In genomic region chr2:92059481-92060220, GRCm38 (mm10) we compare ENCODE assay signal across 8 mouse cellular contexts. TPM values are rescaled to one million over a fixed set of nuclear protein-coding genes. Genes with fewer than 3 reads are reported as not detected.
A peak's percentile ranks its signal among the peaks of the same experiment; 100 is the strongest.
DNase-seq lines count a peak whose midpoint lies in the region; ATAC-seq and TF ChIP-seq lines count a peak whose summit lies in the region.

No protein-coding gene starts in this region.

- TF ChIP-seq EP300 in MEL (IDR thresholded peaks at IDR 0.05; ENCODE audit: low read depth in 1 of 2, low read length in 2 of 2) = no peak

- H3K4me1 ChIP-seq in MEL (ENCODE audit: control insufficient read depth in 1 of 2, insufficient read depth in 2 of 2, low read length in 2 of 2) = peaks cover 3 to 23% of the 10 kb centered on the region in 2 experiments; a peak in 3 of 4 replicates
- H3K4me1 ChIP-seq in hindbrain, embryonic 13.5 days (replicated peaks) = peaks cover 23% of the 10 kb centered on the region

- no peak for TF ChIP-seq RAD21 in MEL (IDR thresholded peaks at IDR 0.05; ENCODE audit: low read depth, low read length)

- peak overlapping the region; percentile 90 for H3K9ac ChIP-seq in MEL (ENCODE audit: control insufficient read depth, low read depth, low read length, poor library complexity, severe bottlenecking)
- H3K9ac ChIP-seq in hindbrain, embryonic 13.5 days = peak overlapping the region; percentile 90

- H3K36me3 ChIP-seq in MEL (ENCODE audit: control insufficient read depth in 1 of 2, insufficient read depth in 2 of 2, low read length in 2 of 2) = peaks cover 0 to 17% of the 10 kb centered on the region in 2 experiments; a peak in 2 of 4 replicates
- no peaks in the 10 kb centered on the region for H3K36me3 ChIP-seq in hindbrain, embryonic 13.5 days

- peaks cover 5% of the 10 kb centered on the region; the same call in 1 of the 2 replicates for H3K79me2 ChIP-seq in MEL (ENCODE audit: control insufficient read depth, insufficient read depth, low read length, poor library complexity)

- no peaks in the 10 kb centered on the region for H3K9me3 ChIP-seq in MEL (replicated peaks; ENCODE audit: insufficient read depth, low read length)
- H3K9me3 ChIP-seq in hindbrain, embryonic 13.5 days = no peaks in the 10 kb centered on the region

- ATAC-seq in hindbrain, embryonic 13.5 days (ENCODE audit: low FRiP score) = peak; percentile 83

- WGBS in hindbrain, embryonic 13.5 days = under 1% methylated on average over 63 of the region's 63 CpGs

- peaks cover 0 to 3% of the 10 kb centered on the region in 2 experiments; a peak in 3 of 4 replicates for H3K27me3 ChIP-seq in MEL (ENCODE audit: control insufficient read depth in 1 of 2, insufficient read depth in 2 of 2, low read length in 2 of 2)
- peaks cover 47% of the 10 kb centered on the region for H3K27me3 ChIP-seq in hindbrain, embryonic 13.5 days

- TF ChIP-seq CTCF in MEL (IDR thresholded peaks at IDR 0.05 in 2 of 3, conservative IDR thresholded peaks at IDR 0.05 in 1 of 3; ENCODE audit: control insufficient read depth in 1 of 3, insufficient read depth in 1 of 3, low read depth in 2 of 3, low read length in 3 of 3, poor library complexity in 1 of 3, severe bottlenecking in 1 of 3) = no peak

- H3K4me2 ChIP-seq in hindbrain, embryonic 13.5 days = peak overlapping the region; percentile 94

- peak; percentile 78 for DNase-seq in MEL (ENCODE audit: low read depth, low spot score)
- peak; percentile 92 for DNase-seq in cerebellum, adult 9-11 months
- DNase-seq in frontal cortex, postnatal 25 days (ENCODE audit: low spot score in 2 of 2) = peak; percentile 55 to 65
- peak; percentile 59 to 71 for DNase-seq in layer of hippocampus, postnatal 25 days (ENCODE audit: extremely low spot score in 1 of 2, low spot score in 1 of 2)
- peak; percentile 21 for DNase-seq in lung, postnatal 25 days (ENCODE audit: low spot score)
- peak; percentile 66 for DNase-seq in retina, embryonic 14.5 days (ENCODE audit: low spot score)
- peak; percentile 23 for DNase-seq in urinary bladder, postnatal 10 days (ENCODE audit: low spot score)

- no peak overlapping the region for H3K27ac ChIP-seq in MEL (ENCODE audit: control insufficient read depth, low read depth, low read length)
- H3K27ac ChIP-seq in hindbrain, embryonic 13.5 days = peak overlapping the region; percentile 93

- TF ChIP-seq POLR2A in MEL (IDR thresholded peaks at IDR 0.05; ENCODE audit: control insufficient read depth in 1 of 2, insufficient read depth in 1 of 2, low read depth in 1 of 2, low read length in 2 of 2, poor library complexity in 1 of 2) = 0 out of 4 replicates have a peak, but pooled peaks of 1 of the 2 experiments have one; percentile 21

- H3K4me3 ChIP-seq in MEL (ENCODE audit: control insufficient read depth in 1 of 2, insufficient read depth in 1 of 2, low read depth in 2 of 2, low read length in 2 of 2) = peak overlapping the region; percentile 74 to 94
- H3K4me3 ChIP-seq in hindbrain, embryonic 13.5 days = peak overlapping the region; percentile 73

TF ChIP-seq in MEL, 35 proteins besides CTCF, POLR2A, EP300 and RAD21:
- TF ChIP-seq SIN3A (IDR thresholded peaks at IDR 0.05; ENCODE audit: low read length) (0 out of 2 replicates have a peak, but pooled peaks have one; percentile 6), NRF1 (IDR thresholded peaks at IDR 0.05; ENCODE audit: insufficient read depth, low read depth, low read length, poor library complexity, severe bottlenecking) (peak; percentile 36; the same call in 1 of the 2 replicates), CHD2 (IDR thresholded peaks at IDR 0.05; ENCODE audit: low read length) (no peak), MXI1 (IDR thresholded peaks at IDR 0.05; ENCODE audit: low read depth, low read length) (peak; percentile 33; the same call in 1 of the 2 replicates)
TF ChIP-seq in MEL: peak in this region for 3.

RNA-seq across cellular contexts. Expression of gene Phf21a, which starts 33.3 kb away (rescaled TPM):
- total RNA-seq in MEL (2012; rRNA removed) = 4.7 and 5.1 TPM in 2 replicates
- polyA plus RNA-seq in MEL (2012; ENCODE audit: insufficient read depth in 1 of 2, insufficient read length in 2 of 2, low read depth in 1 of 2, low replicate concordance in 2 of 2, missing spikeins in 1 of 2) = 100 to 1,000 TPM in 1 of 2 experiments, 10 to 100 TPM in 1; 15.6 to 245 TPM
- polyA plus RNA-seq in hindbrain, embryonic 13.5 days (2015; fragmentation: Nextera tagmentation; extraction: Ambion mirVana) = 38.4 and 39.6 TPM in 2 replicates
- total RNA-seq in layer of hippocampus, postnatal 25 days (2021) = 100 to 1,000 TPM in 1 of 2 experiments, 10 to 100 TPM in 1; 97.9 to 104 TPM

RNA-seq across cellular contexts. Expression of gene Creb3l1, which starts 35.3 kb away (rescaled TPM):
- total RNA-seq in MEL (2012; rRNA removed) = 0.12 and 0.16 TPM in 2 replicates
- 1 to 10 TPM in 1 of 2 experiments, not detected in 1; 9.1 TPM for polyA plus RNA-seq in MEL (2012; ENCODE audit: insufficient read depth in 1 of 2, insufficient read length in 2 of 2, low read depth in 1 of 2, low replicate concordance in 2 of 2, missing spikeins in 1 of 2)
- 1.3 and 2.4 TPM in 2 replicates for polyA plus RNA-seq in hindbrain, embryonic 13.5 days (2015; fragmentation: Nextera tagmentation; extraction: Ambion mirVana)
- total RNA-seq in layer of hippocampus, postnatal 25 days (2021) = 1 to 10 TPM; 4.0 to 4.6 TPM

Comparison
In these comparisons a context has a peak if more than half of its experiments do, and no peak if none do; other contexts are left out.
1. DNase-seq: peak in every context shown above with its lines; median percentile 92 in cerebellum, adult 9-11 months; 78 in MEL; 66 in retina, embryonic 14.5 days; 65 in layer of hippocampus, postnatal 25 days; 60 in frontal cortex, postnatal 25 days; 23 in urinary bladder, postnatal 10 days; 21 in lung, postnatal 25 days.
2. RNA of gene Phf21a, which starts 33.3 kb away (total RNA-seq): 97.9 to 104 TPM in layer of hippocampus, postnatal 25 days; 4.7 to 5.1 TPM in MEL; every median in the first group is over 10 times any median in the second.